Mouse (Mus musculus): Measurements from ENCODE around the gene Sec14l4.

Gene Sec14l4

GRCm38 (mm10) chr11:4080219-4080618, 49.0 kb downstream of the Sec14l4 start:
- DNase-seq, result peak; percentile 77

DNA sequence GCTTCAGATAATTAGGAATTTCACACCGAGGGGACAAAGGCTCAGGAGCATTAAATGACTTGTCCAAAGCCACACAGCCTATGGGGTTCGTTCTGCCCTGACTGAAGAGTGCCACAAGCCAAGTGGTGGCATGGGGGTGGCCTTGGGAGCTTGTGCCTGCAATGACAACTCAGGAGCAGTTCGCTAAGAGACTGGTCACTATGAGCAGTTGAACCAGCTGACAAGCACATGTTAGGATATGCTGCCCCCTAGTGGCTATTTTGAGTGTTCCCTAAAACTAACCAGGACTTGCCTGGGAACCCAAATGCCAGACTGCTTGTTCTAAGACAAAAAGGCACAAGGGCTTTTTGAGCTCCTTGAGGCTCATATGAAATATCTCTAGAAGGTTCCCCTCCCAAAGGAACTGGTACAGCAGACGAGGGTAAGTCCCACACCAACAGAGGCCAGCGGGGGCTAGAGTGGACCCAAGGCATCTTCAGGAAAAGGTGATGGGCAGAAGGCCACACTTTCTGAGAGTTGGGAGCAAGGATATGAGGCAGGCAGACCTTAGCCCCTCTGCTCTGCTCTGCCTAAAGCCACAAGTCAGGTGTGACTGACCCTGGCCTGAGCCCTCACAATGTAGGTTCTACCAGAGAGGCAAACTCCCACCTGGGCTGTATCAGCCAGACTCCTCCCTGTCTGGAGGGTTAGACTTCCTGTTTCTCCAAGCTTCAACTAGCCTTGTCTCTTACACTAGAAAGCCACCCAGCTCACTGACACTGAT, 52.2 kb downstream of the Sec14l4 start:
- DNase-seq, result peak; percentile 87

DNA sequence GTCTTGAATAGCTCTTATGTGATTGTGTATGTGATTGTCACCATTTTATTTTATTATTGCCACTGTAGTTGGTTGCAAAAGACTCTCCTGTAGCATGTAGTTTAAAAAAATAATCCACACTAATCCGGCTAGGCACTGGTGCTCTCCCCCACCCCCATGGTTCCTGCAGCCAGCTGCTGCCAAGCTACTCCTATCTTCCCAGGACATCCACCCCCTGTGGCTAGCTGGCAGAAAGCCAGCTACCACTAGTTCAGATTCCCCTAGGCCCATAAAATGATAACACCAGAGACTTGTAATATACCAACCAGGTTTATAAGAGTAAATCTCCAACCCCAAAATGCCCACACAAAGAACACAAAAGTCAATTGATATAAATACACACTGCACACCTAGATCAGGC, 55.0 kb downstream of the Sec14l4 start:
- no peak for DNase-seq

DNA sequence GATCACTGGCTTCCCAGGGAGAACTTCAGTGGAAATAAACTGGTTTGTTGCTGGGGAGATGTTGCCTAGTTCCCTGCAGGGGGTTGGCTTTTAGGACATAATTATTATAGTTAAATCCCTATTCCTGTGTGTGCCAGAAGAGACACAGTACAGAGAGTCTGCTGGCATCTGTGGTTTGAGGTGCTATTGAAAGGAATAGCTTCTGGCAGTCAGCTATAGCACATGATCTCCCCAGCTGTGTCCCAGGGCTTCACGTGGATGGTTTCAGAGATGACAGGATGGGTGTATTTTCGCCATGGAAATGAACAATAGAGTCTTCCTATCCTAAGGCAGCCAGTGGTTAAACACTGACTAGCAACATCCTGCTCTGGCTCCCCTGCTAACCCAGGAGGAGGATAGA, 56.0 kb downstream of the Sec14l4 start:
- DNase-seq, result no peak

DNA sequence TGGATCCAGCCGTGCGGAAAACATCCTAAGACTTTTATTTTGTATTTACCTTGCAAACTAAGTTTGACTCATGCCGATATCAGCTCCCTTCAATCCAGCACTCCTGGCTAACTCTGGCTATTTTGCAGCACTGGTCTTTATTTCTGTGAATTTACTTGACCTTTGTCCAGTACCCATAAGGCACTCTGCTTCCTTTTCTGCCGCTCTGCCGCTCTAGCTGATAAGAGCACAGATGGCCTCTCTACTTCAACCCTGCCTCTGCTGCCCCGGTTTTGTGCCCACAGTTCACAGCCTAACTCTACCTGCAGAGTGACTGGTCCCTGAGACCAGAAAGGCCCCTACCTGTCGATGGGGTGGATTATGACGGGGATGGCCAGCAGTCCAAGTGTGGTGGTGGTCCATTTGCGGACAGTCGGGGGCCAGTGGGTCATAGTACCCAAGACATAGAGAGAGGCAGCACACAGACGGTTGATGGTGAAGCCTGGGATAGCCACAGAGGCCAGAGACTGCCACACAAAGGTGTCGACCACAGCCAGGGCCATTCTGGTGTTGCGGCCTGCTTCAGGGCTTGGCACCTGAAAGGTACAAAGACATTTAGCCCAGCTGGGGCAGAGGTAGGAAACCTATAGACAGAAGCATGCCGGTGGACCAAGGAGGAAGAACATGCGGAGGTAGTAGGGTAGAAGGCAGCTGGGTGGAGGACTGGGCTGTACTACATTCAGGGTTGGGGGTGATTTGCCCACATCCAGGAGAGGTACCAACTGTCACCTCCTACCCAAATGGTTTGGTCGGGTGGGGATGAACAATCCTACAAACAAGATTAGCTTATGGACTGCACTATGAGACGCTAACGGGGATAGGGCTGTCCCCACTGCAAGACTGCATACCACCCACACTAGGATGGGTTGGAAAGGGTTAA, 62.5 kb downstream of the Sec14l4 start:
- no peak for DNase-seq

DNA sequence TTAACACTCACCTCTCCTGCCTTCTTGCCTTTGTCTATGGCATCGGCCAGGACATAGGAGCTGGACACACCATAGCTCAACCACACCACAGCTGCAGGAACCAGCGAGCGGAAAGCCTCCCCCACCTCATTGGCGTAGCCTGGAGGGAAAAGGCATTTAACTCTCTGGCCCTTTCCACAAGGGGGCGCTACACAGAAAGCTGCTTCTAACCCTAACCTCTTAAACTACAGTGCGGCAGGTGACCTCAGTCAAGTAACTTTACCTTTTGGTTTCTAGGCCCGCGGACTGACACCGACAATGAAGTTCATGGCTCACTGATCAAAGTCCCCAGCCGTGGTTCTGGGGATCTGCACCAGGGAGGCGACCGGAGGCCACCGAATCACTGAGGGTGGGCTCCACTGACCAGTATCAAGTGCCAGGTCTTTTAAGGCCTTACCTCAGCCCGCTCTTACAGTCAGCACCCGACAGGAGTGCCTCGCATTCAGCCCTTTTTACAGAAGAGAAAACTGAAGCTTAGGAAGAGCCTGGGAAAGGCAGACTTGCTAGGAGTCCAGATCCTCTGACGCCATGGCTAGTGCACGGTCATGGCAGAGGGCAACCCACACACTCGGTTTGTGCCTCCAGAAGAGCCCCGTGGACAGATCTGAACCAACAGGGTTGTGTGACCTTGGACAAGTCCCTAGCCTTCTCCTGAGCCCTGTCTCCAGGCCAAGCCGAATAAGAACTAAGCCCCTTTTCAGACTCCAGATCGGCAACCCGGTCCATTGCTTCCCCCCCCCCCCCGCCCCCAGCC, 63.3 kb downstream of the Sec14l4 start:
- peak; percentile 82 for DNase-seq

- DNase-seq, result peak; percentile 81
Measured at GRCm38 (mm10) chr11:4095171-4096053, 64.2 kb downstream of the Sec14l4 start, which contains the start of gene Mtfp1. TSS of gene Mtfp1 (minus strand) at chr11:4095445.

DNA sequence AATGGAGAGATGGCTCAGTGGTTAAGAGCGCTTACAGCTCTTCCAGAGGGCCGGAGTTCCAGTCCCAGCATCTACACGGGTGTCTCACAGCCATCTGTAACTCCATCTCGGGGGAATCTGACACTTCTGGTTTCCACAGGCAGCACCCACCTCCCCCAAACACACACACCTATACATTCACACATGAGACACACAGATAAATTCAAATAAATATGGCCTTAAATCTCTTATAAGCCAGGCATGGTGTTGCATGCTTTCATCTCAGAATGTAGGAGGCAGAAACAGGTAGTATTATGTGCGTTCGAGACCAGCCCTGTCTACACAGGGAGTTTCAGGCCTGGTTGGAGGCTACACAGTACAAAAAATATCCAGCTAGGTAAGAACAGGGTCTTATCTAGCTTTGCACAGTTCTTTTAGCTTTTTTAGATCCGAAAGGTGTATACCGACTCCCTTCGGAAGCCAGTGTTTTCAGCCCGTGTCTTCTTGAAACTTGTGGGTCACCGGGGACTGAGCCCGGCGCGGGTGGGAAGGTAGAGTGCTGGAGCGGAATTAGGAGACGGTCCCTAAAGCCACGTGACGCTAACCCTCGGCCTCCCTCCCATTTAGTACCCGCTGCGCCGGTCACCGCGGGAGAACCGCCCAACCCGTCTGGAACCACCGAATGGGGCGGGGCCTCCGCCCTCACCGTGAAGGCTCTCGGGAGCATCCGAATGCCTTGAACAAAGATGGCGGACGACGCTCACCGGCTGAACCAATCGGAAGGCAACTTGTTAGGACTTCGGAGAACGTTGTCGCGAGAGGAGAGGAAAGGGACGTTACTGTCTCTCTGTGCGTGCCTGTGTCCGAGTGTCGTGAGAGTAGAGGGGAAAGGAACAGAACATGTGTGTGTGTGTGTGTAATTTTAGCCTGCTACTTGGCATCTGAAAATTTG, 65.1 kb downstream of the Sec14l4 start:
- peak; percentile 99 for DNase-seq

DNA sequence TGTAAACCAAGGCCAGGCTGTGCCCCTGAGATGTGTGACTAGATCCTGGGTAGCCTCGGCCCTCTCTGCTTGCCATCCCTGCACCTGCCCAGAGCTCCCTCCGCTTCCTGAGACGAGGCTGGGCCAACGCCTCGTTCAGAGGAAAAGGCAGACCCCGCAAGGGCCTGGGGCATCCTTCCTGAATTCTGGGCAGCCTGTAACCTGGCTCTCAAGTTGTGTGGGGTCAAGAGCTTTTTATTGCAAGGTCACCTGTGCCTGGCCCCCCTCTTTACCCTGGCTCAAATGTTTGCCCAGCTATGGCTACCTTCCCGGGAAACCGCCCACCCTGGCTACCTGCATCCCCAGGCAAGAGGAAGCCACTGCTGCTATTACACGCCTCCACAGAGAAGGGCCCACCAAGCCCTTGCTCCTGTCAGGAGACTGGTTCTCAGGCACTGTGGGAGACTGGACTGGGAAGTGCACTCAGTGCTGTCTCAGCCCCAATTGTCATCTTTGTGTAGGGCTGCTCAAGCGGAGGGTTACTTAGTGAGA, 65.9 kb downstream of the Sec14l4 start:
- DNase-seq, result peak; percentile 12

All from embryo, embryonic 11 days (tissue).